Mouse (Mus musculus) small intestine, adult 2 months (tissue): Measurements from ENCODE around the gene Cox6b1.
A peak's percentile ranks its signal among the peaks of the same experiment; 100 is the strongest.

Experiments
- CTCF ChIP-seq: fragments of 200-500 bp; IDR thresholded peaks from 2 replicates; pipeline ENCODE4 v1.5.1; 2012; ENCODE audit warnings: low read depth, mild to moderate bottlenecking, control low read depth, inconsistent platforms, low read length, moderate library complexity, mixed read lengths; ENCODE audit not compliant: insufficient replicate concordance, insufficient read length; ENCODE audit errors: extremely low read depth
- POLR2A ChIP-seq: fragments of 200-500 bp; IDR thresholded peaks from 2 replicates; pipeline ENCODE4 v1.6.1; 2012; ENCODE audit warnings: low read depth, mild to moderate bottlenecking, control low read depth, inconsistent platforms, low read length, moderate library complexity

DNA sequence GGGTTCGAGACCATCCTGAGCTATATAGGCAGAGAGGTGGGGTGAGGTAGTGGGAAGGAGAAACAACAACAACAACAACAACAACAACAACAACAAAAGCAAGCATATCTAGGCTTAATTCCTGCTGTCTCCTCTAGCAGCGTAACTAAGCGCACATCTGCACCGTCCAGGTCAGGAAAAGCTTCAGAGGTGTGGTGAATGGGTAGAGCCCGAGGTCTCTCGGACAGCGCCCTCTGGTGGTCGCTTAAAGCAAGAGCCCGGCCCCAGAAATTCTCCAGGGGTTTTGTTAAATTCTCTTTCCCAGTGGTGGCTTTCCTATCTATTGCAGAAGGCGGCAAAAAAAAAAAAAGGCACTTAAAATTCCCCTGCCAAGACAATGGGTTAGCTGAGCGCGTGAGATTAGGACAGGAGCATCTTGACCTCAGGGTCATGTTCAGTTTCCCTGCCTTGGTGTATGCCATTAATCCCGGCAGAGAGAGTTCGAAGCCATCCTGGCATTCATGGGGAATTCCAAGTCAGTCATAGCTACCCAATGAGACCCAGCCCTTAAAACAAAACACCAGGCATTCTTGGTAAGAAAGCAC lies 12.3 kb downstream of the Cox6b1 start:
- peak; percentile 89 for TF ChIP-seq CTCF
- no peak for TF ChIP-seq POLR2A
